Mouse (Mus musculus) thymus, adult 18-20 months (tissue): ENCODE measurements around the gene Vps16.

ENCODE experiments used
- DNase-seq, 2 experiments: peaks; one replicate each; pipeline ENCODE4 v3.0.0; 2022; ENCODE audit warnings: mixed read lengths in 2 of 2

Vps16 gene

DNA sequence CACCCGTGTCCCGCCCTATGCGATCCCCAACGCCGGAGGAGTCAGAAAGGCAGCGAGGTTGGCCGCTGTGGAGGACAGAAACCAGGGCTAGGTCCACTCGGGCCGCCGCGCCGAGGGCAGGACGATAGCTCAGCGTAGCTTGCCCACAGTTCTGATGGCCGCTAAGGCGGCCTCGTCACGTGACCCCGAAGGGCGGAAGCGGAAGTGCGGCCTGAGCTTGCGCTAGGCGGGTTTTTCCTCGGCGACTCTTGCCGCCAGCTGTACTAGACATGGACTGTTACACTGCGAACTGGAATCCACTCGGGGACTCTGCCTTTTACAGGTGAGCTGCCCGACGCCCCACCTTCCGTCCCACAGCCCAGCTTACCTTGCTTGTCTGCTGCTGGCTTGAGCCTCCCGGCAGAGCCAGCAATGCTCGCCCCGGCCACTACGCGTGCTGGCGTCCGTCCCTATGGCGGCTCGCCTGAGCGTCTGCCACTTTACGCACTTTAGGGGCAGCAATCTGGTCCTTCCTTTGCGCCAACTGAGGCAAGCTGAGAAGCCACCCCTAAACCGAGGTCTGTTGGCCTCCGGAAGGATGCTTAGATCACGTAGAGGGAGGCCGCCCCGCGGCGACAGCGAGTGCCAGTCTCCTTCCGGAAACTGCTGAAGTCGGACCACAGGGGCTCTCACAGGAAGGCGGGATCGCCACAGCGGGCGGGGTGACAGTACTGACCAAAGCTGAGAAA, at the start of gene Vps16, which contains the start of gene Pced1a:
Vps16 (plus strand) TSS at position 214 of the 728 bp plus-strand sequence.
Pced1a (minus strand) TSS at position 576 of the 728 bp plus-strand sequence.
- DNase-seq = peak; percentile 85

DNA sequence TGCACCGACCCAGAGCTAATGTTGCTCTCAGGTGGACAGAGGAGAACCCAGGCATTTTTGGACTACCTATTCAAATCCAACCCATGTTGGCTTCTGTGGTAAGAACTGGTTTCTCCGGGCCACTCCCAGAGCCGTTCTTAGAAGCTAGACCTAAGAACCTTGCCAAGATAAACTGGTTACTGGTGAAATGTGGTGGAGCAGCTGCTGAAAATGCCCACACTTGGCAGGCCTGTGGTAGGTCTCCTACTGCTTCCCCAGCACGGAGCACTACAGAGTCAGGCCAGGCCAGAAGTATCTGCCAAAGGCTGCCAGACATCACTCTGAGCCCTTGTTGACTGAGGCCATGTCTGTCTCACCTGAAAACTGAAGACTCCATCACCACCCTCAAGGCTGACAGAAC, 49.2 kb upstream of the Vps16 start:
- DNase-seq = no peak

DNA sequence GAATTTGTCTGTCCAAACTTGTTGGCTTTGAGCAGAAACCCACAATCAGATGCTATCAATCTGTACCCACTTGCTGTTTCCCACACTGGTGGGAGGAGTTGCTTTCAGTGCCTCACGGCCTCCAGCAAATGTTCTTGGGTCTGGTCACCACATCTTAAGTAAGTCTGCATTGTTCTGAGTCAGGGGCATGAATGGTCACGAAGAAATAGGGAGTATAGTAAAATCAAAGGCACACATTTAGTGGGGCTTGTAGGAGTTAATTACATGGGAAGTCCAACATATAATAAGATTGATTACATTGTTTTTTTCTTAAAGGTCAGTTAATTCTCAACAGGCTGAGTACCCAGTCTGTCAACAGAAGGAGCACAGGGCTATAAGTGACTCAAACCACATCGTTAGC, 40.9 kb upstream of the Vps16 start:
- no peak for DNase-seq

DNA sequence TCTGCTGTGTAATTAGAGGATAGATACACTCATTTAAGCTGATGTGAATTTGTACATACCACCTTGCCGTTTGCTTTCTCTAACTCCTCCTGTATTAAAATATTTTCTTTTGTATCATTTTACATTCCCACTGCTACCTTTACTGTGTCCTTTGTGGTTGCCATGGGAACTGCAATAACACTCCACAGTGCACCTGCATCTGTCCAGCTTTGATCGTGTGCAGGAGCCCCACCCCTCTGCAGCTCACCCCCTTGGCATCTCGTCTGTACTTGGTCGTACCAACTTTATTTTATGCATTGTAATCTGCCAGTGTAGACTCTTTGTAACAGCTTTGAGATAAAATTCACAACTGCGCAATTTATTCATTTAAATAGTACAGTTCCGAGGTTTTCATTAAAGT, 40.2 kb upstream of the Vps16 start:
- DNase-seq = peak in 1 of 2 experiments; percentile 33

DNA sequence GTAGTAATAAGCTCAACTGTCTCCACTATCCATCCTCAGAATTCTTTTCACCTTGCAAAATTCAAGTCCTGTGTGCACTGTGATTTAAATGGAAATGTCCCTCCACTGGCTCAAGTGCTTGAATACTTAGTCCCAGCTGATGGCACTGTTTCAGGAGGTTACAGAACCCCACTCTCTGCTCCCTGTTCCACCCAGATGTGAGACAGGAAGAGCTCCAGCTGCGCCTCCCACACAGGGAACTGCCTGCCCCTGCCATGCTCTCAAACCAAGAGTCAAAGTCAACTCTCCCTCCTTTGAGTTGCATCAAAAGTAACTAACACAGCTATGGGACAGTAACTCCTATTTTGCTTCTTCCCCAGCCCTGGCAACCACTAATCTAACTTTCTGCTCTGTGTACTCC, 37.9 kb upstream of the Vps16 start:
- DNase-seq = no peak

GRCm38 (mm10) chr2:130388796-130389195, 35.3 kb upstream of the Vps16 start:
- no peak for DNase-seq

DNA sequence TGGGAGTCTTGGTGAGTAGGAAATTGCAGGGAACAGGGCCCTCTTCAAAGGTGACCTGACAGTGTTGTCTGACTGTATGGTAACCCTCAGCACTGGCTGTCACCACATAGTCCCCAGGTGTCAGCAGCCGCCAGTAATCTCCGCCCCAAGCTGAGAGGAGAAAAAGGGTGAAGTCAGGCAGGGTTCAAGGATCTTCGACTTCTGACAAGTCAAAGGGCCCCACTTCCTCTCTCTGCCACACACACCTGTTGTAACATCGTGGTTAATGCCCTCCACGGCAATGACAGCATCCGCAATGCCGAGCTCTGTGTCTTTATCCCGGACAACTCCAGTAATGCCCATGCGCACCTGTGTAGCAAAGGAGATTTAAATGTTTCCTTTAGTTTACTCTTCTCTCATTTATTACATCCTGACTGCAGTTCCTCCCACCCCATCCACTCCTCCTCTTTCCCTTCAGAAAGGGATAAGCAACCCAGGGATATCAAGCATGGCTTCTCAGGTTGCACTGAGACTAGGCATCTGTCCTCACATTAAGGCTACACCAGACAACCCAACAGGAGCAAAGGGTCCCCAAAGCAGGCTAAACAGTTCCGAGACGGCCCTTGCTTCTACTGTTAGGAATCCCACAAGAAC, 33.0 kb upstream of the Vps16 start:
- DNase-seq = peak; percentile 66 to 78

DNA sequence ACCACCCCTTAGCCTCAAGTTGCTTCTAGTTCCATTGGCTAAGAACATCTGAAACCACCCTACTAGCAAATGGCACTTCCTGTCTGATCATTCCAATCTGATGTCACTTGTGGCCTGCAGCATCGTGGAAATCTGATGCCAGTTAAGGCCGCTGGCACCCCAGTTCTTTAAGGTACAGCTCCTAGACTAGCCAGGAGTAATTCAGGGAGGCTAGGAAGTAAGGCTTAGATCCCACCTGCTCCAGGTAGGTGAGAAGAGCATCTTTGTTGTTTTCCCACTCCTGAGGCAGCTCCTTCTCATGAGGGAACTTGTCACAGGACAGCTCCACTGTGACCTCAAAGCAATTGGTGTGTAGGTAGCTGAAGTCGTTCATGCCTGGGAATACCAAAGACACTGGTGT, 31.3 kb upstream of the Vps16 start:
- DNase-seq = no peak

DNA sequence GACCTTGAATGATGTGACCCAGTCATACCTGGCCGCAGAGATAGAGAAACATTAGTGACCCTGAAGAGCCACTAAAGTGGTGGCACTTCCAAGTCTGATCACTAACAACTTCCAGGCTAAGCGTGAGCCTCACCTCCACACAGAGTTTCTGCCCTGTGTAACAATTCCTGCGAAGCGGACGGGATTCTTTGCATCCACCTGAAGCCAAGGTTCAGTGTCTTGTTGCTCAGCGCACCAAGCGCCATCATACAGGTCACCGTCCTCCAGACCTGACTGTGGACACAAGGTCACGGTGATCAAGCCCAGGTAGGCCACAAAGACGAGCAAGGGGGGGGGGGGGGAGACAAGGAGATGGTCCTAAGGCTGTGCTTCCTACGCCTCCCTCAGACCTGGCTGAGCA, 28.4 kb upstream of the Vps16 start:
- DNase-seq = no peak

DNA sequence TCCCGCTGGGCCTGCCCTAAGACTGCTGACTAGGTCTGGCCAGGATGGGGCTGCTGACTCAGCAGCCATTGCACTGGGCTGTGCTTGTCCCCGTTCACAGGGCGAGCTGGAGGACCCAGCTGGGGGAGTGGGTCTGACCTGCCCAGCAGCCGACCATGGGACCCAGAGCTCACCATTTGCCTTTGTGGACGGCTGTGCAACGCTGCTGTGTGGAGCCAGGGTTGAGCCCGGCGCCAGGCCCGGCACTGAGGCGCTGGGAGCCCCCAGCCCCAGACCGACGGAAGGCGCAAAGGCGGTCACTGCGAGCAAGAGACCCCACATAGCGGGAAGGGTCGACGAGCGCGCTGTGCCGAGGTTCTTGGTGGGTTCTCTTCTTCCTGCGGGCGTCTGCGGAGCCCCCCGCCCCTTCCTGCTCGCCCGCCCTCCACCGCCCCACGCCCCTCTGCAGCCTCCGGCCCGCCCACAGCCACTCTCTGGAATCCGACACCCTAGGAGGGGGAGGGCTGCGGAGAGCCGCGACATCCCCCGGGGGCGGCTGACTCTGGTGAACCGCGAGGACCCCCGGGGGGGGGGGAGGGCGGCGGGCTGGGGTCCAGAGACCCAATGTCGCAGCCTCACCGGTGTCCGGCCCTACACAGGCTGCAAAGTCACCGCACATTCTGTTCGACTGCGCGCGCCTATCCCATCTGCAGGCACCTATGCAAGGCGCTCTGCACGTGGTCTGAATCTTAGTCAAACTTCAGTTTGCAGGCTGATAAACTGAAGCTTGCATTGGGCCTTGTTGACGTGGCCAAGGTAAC, 26.8 kb upstream of the Vps16 start, which contains the start of gene Cpxm1:
Cpxm1 (minus strand) TSS at position 389 of the 800 bp plus-strand sequence.
- DNase-seq = no peak

DNA sequence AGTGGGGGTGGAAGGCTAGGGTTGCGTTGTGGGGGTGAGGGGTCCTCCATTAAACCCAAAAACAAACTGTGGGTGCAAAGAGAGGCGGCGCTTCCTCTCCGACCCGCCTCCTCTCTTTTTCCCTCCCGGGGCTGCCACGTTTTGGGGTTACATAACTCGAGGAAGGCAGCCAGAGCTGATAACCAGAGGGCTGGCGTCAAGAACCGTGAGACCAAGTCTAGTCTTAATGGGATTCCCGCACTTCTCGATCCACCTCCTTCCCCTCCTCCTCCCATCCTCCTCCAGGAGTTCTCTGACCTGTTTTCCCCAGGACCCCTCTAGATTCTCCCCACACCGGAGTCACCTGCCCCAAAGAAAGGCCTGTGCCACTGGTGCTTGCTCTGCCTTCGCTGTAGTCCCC, 26.0 kb upstream of the Vps16 start:
- no peak for DNase-seq

DNA sequence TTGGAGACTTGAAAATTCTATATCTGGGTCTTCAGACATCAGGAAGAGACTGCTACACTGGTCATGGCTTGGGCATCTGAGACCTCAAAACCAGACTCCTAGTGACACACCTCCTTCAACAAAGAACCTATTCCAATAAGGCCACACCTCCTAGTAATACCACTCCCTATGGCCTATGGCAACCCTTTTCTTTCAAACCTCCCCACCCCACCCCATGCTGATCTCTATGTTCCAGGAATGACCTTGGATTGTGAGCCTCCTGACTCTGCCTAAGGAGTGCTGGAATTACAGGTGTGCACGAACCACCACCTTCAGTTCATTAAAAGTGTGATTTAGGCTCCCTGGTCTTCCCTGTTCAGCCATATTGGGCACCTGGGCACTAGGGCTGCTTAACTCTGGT, 24.1 kb upstream of the Vps16 start:
- no peak for DNase-seq

DNA sequence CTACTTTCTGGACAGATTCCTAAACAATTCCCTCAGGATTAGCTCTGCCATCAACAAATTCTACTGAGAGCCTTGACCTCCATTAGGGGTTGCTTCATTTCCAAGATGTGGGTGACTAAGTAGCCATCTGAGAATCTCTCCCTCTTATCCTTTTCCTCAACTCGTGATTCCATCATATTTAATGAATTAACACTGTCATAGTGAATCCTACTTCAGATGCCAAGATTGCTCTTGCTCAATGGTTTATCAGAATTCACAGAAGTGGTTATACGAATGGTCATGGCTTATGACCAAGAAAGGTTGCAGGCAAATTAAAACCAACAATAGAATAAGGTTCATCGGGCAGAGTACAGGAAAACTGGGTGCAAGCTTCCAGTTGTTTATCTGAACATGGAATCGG, 22.2 kb upstream of the Vps16 start:
- DNase-seq = no peak

DNA sequence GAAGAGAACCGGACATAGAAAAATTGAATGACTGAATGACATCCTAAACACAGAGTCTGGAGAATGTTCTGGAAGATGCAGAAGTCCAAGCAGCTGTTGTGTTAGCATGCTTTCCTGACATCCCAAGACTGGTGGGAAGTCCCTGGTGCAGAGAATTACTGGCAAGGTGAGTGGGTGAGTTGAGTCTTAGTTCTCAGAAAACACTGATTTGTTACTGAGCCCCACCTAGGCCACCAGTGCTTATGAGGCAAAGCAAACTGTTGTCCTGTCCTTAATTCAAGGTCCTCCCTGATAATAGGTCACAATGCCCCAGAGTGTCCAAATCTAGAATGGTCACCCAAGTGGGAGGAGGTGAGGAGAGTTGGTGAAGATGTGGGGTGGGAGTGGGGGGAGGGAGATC, 19.2 kb upstream of the Vps16 start, which contains the start of the genes Gm28372 and 1700020A23Rik:
Gm28372 (plus strand) TSS at position 301 of the 400 bp plus-strand sequence.
1700020A23Rik (plus strand) TSS at position 321 of the 400 bp plus-strand sequence.
- DNase-seq = no peak

- no peak for DNase-seq
Measured at GRCm38 (mm10) chr2:130406178-130406577, 18.0 kb upstream of the Vps16 start, which contains the start of gene Tmem239. TSS of gene Tmem239 (plus strand) at chr2:130406478.

DNA sequence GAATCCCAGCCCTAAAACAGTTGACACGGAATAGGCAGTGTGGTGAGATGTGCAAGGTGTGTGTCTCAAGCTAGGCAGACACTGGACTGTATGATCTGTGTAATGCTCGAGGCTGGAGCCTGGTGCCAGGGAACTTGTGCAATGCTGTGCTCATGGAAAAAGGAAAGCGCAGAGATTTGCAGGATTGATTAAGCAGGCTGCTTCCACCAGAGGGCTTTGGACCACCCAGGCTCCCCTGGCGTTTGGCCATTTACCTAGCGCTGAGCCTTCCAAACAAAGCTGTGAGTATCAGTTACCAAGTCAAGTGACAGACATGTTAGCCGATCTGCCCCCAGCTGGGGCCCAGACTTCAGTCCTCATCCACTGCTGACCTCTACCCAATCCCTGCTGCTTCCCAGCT, 15.9 kb upstream of the Vps16 start:
- DNase-seq = no peak

DNA sequence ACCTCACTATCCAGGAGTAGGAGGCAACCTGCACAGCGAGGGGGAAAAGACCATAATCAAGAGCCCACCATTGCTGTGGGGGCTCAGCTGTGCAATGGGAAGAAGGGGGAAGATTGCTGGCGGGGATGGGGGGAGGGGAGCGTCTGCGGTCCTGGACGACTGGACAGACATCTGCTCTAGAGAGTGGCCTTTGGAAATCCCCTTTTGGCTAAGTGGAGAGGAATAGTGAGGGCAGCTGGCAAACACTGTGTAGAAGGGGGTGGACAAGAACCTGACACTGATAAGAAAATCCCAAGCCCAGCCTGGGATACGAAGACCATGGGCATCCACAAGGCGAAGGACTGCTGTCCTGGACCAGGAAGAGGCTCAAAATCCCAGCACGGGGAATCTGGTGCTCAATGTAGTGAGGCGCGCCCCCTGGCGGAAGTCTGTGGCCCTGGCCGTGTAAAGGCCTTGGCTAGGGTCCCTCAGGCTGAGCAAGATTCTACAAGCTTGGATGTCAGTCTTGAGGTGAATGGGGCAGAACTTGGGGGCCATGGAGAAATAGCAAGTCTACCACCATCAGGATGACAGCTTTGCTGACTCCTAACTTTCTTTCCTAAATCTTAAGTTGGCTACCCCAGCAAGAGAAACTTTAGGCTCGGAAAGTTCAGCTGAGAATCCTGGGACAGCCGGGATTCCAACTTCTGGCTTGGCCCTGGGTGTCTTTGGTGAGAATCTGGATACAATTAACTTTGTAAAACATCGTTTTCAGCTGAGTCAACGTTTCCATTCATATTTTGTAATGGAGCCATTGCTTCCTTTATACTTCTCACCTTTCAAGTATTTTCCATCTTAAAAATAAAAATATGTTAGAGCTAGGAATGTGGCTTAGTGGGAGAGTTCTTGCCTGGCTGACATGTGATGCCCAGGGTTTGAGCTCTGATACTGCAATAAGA, 12.3 kb upstream of the Vps16 start:
- peak; percentile 37 to 43 for DNase-seq

- no peak for DNase-seq
Measured at GRCm38 (mm10) chr2:130412775-130413174, 11.4 kb upstream of the Vps16 start.

- no peak for DNase-seq
Measured at GRCm38 (mm10) chr2:130414094-130414856, 9.9 kb upstream of the Vps16 start.

GRCm38 (mm10) chr2:130421781-130422620, 2.1 kb upstream of the Vps16 start:
- DNase-seq = no peak
